Mouse (Mus musculus): ENCODE data around the gene Fads6. TPM values are rescaled to one million over a fixed set of nuclear protein-coding genes. Genes with fewer than 3 reads are reported as not detected.

Gene Fads6
- polyA plus RNA-seq, 1 experiment from 2014 or later = 1.1 TPM

DNA sequence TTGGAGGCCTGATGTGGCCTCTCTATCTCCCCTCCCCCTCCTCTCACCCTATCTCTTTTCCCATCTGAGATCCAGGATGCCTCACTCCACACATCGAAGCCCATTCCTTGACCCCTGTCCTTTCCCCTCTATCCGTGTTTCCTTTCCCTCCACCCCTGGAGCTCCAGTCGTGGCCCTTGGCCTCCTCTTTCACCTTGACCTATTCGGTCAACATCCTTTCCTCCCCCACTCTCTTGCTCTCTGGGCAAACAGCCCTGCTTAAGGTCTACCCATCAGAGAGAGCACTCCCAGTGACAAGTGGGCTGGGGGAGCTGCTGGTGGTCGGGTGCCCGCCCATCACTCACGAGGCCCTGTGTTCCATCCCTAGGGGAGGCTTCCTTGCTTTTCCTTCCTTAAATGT is 23.7 kb downstream of the Fads6 start:
- no peak for ATAC-seq (ENCODE audit: low read depth)
- H3K27ac ChIP-seq (replicated peaks) = no peak overlapping the region
- no peak overlapping the region for H3K4me2 ChIP-seq
- peaks cover 40% of the 10 kb centered on the region for H3K4me1 ChIP-seq (replicated peaks)
- peaks cover 10% of the 10 kb centered on the region for H3K36me3 ChIP-seq
- H3K9ac ChIP-seq = no peak overlapping the region
- no peaks in the 10 kb centered on the region for H3K9me3 ChIP-seq
- no peak overlapping the region for H3K4me3 ChIP-seq
- WGBS = 73% methylated on average over 7 of the region's 7 CpGs
- peaks cover 9% of the 10 kb centered on the region for H3K27me3 ChIP-seq

DNA sequence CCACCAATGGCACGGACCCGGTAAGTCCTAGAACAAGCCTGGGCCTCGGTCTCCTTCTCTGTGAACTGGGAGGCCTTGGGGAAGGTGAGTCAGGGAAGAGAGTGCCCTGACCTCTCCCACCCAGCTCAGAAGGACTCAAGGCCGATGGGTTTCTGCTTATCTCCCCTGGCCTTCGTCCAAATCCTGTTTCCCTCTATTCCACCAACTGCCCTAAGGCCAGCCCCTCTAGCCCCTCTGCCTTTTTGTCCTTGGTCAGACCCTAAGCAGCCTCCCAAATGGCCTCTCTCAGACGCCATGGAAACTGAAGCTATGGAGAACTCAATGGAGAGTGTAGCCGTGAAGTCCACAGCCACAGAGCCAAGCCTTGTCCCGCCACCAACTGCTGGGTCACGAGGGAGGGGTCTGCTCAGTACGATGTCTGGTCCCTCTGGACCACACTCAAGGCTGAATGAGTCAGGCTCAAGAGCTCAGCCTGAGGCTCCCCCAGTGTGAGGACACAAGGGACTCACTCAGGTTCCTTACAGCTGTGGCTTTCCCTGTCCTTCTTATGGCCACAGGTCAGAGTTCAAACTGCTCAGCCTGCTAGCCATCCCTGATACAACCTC is 24.5 kb downstream of the Fads6 start:
- H3K4me1 ChIP-seq (replicated peaks) = peaks cover 36% of the 10 kb centered on the region
- no peak overlapping the region for H3K4me3 ChIP-seq
- 72% methylated on average over 10 of the region's 10 CpGs for WGBS
- no peaks in the 10 kb centered on the region for H3K9me3 ChIP-seq
- H3K27me3 ChIP-seq = peaks cover 16% of the 10 kb centered on the region
- peaks cover 17% of the 10 kb centered on the region for H3K36me3 ChIP-seq
- no peak overlapping the region for H3K9ac ChIP-seq
- no peak overlapping the region for H3K27ac ChIP-seq (replicated peaks)
- no peak for ATAC-seq (ENCODE audit: low read depth)
- no peak overlapping the region for H3K4me2 ChIP-seq

DNA sequence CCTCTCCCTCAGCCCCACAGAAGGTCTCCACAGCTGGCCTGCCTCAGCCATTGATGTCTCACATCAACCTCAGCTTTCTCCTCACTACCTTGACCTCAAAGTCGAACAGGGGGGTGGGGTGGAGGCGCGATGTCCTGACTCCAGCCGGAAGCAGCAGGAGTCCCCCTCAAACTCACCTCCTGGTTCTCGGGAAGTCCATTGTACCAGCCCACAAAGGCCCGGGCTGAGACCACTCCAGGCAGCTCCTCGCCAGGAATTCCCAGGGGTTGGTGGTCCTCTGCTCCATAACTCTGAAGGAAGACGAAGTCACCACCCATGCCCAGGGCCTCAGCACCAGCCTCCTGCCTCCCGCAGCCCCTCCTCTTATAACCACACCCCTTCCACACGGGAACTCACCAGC is 26.0 kb downstream of the Fads6 start:
- H3K36me3 ChIP-seq = peaks cover 20% of the 10 kb centered on the region
- 75% methylated on average over 10 of the region's 10 CpGs for WGBS
- no peaks in the 10 kb centered on the region for H3K9me3 ChIP-seq

DNA sequence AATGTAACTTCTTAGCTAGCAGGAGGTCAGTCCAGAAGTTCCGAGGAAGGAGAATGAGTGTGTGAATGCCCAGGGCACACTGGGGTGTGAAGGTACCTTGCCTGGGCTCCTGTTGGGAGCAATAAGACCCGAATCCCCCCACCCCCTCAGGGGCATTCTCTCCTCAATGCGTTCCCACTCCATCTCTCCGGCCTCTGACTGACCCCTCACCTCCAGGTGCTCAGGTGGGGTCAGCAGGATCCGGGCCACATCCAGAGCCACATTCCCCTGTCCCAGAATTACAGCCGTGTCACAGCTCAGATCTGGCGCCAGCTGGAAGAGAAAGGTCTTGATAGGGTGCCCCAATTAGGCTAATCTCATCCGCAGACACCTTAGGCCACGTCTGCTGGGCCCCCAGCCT is 26.4 kb downstream of the Fads6 start:
- peaks cover 41% of the 10 kb centered on the region for H3K4me1 ChIP-seq (replicated peaks)
- H3K27ac ChIP-seq (replicated peaks) = no peak overlapping the region
- H3K9me3 ChIP-seq = no peaks in the 10 kb centered on the region
- H3K36me3 ChIP-seq = peaks cover 20% of the 10 kb centered on the region
- no peak overlapping the region for H3K4me2 ChIP-seq
- 81% methylated on average over 9 of the region's 9 CpGs for WGBS
- H3K27me3 ChIP-seq = peaks cover 36% of the 10 kb centered on the region
- H3K9ac ChIP-seq = no peak overlapping the region
- ATAC-seq (ENCODE audit: low read depth) = no peak
- H3K4me3 ChIP-seq = no peak overlapping the region

More for the DNA sequence above, 26.0 kb downstream of the Fads6 start:
- Histone ChIP-seq H3K4me2 (no peak overlapping the region), H3K9ac (no peak overlapping the region), H3K27me3 (peaks cover 32% of the 10 kb centered on the region), H3K4me3 (no peak overlapping the region), H3K27ac (replicated peaks) (no peak overlapping the region), H3K4me1 (replicated peaks) (peaks cover 41% of the 10 kb centered on the region)
- ATAC-seq (ENCODE audit: low read depth) = no peak

DNA sequence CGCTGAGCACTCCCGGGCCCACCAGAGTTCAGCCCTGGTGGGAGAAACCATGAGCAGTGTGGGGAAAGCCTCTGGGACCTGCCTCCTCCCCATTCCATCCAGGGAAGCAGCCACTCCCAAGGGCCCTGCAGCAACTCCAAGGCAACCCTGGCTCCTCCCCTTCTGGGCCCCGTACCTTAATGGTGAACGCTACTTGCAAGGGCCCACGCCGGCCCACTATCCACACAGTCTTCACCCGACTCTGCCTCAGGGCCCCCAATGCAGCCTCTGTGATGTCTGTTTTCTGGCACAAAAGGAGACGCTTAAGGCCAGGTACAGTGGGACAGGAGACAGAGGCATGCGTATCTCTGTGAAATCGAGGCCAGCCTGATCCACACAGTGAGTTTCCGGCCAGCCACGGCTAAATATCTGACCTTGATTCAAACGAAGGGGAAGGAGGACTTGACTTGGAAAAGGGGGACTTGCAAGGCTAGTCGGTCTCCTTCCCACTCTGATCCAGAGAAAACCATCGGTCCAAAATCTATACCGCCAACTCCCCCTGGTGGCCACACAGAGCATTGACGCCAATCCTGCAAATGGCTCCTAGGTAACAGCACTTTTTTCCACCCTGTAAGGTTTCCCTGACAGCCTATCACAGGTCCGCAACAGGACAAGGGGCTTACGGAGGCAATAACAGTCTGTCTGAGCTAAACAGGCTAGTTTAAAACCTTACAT is 27.2 kb downstream of the Fads6 start:
- Histone ChIP-seq H3K4me1 (replicated peaks) (peaks cover 41% of the 10 kb centered on the region), H3K4me2 (no peak overlapping the region), H3K9ac (no peak overlapping the region), H3K4me3 (no peak overlapping the region), H3K36me3 (peaks cover 20% of the 10 kb centered on the region), H3K27ac (replicated peaks) (no peak overlapping the region), H3K27me3 (peaks cover 43% of the 10 kb centered on the region), H3K9me3 (no peaks in the 10 kb centered on the region)
- no peak; the same call in 1 of the 2 replicates for ATAC-seq (ENCODE audit: low read depth)
- 29% methylated on average over 19 of the region's 19 CpGs for WGBS

DNA sequence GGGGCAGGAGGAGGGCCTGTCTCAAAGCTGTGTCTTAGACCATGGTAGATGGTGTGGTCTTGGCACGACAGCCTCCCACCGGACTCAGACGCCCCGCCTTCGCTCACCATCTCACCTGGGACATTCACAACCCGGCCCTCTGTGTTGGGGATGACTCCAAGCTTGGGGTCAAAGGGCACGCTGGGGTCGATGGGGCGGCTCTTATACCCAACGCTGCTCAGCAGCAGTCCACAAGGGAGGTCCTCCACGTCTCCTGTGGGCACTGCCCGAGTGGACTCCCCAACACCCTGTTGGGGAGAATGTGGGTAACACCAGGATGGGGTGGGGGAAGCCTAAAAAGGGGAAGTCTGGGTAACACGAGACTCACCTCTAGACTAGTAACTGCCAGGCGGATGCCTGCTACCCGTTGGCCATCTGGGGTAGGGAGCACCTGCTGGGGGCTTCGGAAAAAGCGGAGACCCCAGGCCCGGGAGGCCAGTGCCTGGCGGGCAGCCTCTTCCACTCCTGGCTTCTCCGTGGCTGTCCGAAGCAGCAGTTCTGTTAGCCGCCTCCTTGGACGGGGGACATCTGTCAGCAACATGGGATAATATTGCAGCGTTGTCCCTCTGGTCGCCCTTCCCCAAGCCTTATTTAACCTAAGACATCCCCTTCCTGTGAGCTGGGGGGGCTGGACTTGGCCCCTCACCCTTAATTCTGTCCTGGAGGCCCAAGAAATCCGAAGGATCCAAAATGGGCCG is 28.0 kb downstream of the Fads6 start:
- Histone ChIP-seq H3K4me1 (replicated peaks) (peaks cover 37% of the 10 kb centered on the region), H3K27ac (replicated peaks) (no peak overlapping the region), H3K27me3 (peaks cover 51% of the 10 kb centered on the region), H3K36me3 (peaks cover 20% of the 10 kb centered on the region), H3K9ac (no peak overlapping the region), H3K4me3 (no peak overlapping the region), H3K9me3 (no peaks in the 10 kb centered on the region), H3K4me2 (no peak overlapping the region)
- WGBS = 92% methylated on average over 27 of the region's 27 CpGs
- ATAC-seq (ENCODE audit: low read depth) = no peak

DNA sequence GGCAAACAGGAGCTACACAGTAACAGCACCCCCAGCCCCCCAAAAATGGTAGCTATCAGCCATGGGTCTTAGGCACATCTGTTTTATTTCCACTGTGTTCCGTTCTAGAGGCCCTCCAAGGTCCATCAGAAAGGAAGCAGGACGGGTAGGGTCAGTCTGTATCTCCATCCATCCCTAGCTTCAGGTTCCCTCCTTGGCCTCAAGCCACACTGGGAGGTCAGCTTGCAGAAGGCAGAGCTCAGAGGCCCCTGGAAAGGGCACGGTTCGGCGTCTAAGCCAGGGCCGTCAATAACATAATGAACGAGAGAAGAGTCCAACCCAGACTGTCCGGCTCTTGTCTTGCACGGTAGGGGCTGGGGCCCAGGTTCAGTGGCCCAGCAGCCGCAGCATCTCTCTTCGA is 29.5 kb downstream of the Fads6 start:
- WGBS = 75% methylated on average over 11 of the region's 11 CpGs
- peaks cover 20% of the 10 kb centered on the region for H3K36me3 ChIP-seq
- H3K27ac ChIP-seq (replicated peaks) = no peak overlapping the region
- no peak overlapping the region for H3K4me2 ChIP-seq
- no peak for ATAC-seq (ENCODE audit: low read depth)
- H3K27me3 ChIP-seq = peaks cover 66% of the 10 kb centered on the region
- H3K4me1 ChIP-seq (replicated peaks) = peaks cover 32% of the 10 kb centered on the region
- H3K4me3 ChIP-seq = no peak overlapping the region
- 0 out of 2 replicates have a peak overlapping the region, but pooled peaks have one; percentile 17 for H3K9ac ChIP-seq
- no peaks in the 10 kb centered on the region for H3K9me3 ChIP-seq

DNA sequence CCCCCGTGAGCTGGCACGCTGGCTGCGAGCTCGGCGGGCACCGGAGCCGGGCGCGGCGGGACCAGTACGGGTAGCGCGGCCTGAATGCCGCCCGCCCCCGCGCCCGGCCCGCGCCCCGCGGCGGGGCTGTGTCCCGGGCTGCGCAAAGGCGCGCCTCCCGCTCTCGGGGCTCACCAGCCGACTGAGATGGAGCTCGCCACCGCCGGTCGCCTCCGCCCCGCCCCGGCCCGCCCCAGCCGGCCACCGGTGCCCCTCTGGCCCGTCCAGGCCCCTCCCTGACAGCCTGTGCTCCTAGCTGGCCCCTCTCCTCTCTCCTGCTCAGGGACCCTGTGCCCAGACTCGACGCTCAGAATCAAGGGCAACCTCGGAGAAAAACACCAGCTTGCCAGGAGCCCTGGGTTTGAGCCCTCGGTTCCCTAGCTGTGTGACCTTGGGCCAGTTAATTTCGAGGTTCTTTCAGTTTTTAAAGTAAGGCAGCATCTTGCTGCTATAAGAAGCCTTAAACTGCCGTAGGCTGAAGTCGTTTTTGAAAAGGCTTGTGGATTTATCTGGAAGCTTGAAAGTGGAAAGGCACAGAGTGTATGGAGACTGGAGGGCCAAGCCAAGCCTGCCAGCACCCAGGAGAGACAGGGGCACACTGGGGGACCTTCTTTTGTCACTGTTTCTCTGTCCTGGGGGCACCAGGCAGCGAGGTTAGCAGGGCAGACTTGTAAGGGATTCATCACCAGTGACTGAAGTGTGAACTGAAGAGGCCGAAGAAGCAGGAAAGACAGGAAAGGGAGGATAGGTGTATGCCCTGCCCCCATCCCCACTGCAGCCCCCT is 30.2 kb downstream of the Fads6 start, which contains the start of gene Grin2c:
Gene Grin2c (minus strand): TSS at position 183 of the 823 bp plus-strand sequence.
- Histone ChIP-seq H3K4me1 (replicated peaks) (peaks cover 32% of the 10 kb centered on the region), H3K9ac (peak within 1 kb of the TSS; percentile 59), H3K36me3 (peaks cover 20% of the 10 kb centered on the region), H3K4me2 (peak within 1 kb of the TSS; percentile 55), H3K4me3 (peak within 1 kb of the TSS; percentile 32), H3K9me3 (no peaks in the 10 kb centered on the region), H3K27me3 (peaks cover 73% of the 10 kb centered on the region), H3K27ac (replicated peaks) (no peak within 1 kb of the TSS)
- no peak for ATAC-seq (ENCODE audit: low read depth)
- 6% methylated on average over 48 of the region's 50 CpGs for WGBS

DNA sequence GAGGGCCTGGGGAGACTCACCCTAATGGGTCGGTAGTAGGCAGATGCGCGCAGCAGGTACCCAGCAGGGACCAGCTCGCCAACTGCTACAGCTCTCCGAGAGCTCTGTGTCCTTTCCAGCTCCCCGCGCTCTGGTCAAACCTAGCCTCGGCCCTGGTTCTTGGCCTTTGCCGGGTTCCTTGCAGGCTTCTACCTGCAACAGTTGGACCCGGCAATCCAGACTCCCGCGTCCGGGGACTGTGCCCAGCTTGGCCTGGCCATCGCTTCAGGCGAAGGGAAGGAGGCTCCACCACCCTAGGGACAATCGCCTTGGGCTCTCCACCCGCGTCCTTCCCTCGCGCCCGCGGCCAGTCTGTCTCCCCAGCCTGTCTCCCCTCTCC is 31.1 kb downstream of the Fads6 start:
- peak overlapping the region; percentile 59; the same call in 1 of the 2 replicates for H3K9ac ChIP-seq
- H3K27ac ChIP-seq (replicated peaks) = no peak overlapping the region
- H3K4me2 ChIP-seq = peak overlapping the region; percentile 55
- WGBS = 2% methylated on average over 22 of the region's 22 CpGs
- H3K36me3 ChIP-seq = peaks cover 20% of the 10 kb centered on the region
- peaks cover 32% of the 10 kb centered on the region for H3K4me1 ChIP-seq (replicated peaks)
- ATAC-seq (ENCODE audit: low read depth) = no peak
- H3K4me3 ChIP-seq = peak overlapping the region; percentile 32
- H3K9me3 ChIP-seq = no peaks in the 10 kb centered on the region
- H3K27me3 ChIP-seq = peaks cover 81% of the 10 kb centered on the region

DNA sequence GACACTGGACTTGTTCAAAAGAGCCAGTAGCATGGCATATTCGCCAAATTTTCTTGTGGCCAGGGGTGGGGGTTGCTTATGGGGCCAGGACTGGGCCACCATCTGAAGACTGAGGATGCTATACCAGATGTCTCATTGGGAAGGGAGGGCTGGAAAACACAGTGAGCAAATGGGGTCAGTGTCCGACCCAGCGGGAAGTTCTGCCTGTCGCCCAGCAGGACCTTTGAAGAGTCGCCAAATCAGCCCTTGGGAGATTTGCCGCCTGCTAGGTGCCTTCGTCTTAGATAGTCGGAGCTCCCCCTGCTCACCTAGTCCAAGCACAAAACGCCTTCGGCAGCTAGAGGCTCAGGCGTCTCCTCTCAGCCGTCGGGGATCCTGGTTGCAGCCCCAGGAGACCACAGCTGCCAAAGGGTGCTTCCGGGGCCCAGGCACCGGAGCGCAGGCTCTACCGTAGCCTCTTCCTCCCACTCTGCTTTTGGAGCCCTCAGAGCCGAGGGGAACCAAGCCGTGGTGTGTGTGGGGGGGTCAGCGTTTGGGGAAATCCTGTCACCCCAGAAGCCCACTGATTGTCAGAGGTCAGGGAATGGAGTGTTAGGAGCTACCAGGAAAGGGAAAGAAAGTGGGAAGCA is 31.6 kb downstream of the Fads6 start:
- no peak overlapping the region for H3K9ac ChIP-seq
- peaks cover 86% of the 10 kb centered on the region for H3K27me3 ChIP-seq
- ATAC-seq (ENCODE audit: low read depth) = no peak
- H3K9me3 ChIP-seq = no peaks in the 10 kb centered on the region
- H3K4me2 ChIP-seq = no peak overlapping the region
- H3K36me3 ChIP-seq = peaks cover 20% of the 10 kb centered on the region
- peak overlapping the region; percentile 32; the same call in 1 of the 2 replicates for H3K4me3 ChIP-seq
- no peak overlapping the region for H3K27ac ChIP-seq (replicated peaks)
- 5% methylated on average over 20 of the region's 20 CpGs for WGBS
- peaks cover 32% of the 10 kb centered on the region for H3K4me1 ChIP-seq (replicated peaks)

Data from neural tube, embryonic 13.5 days (tissue).